Mouse (Mus musculus): ENCODE measurements around the gene Cpd. TPM values are rescaled to one million over a fixed set of nuclear protein-coding genes. Genes with fewer than 3 reads are reported as not detected.

Cpd gene
- polyA plus RNA-seq (2012) = 4.1 and 4.6 TPM in 2 replicates

DNA sequence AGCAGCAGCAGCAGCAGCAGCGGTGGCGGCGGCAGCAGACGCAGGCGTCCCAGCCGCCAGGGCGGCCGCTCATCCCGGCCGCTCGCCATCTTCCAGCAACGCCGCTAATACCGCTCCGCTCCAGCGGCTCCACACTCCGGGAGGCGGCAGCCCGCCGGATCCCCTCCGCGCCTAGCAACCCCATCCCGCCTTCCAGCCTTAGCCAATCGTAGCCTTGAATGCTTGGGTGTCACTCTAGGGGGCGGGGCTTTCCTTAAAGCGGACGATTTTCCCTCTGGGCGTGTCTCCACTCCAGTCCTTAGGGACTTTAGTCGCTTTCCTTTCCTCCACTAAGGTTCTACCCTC, at the start of gene Cpd:
Cpd (minus strand) TSS at position 141 of the 345 bp plus-strand sequence.

DNA sequence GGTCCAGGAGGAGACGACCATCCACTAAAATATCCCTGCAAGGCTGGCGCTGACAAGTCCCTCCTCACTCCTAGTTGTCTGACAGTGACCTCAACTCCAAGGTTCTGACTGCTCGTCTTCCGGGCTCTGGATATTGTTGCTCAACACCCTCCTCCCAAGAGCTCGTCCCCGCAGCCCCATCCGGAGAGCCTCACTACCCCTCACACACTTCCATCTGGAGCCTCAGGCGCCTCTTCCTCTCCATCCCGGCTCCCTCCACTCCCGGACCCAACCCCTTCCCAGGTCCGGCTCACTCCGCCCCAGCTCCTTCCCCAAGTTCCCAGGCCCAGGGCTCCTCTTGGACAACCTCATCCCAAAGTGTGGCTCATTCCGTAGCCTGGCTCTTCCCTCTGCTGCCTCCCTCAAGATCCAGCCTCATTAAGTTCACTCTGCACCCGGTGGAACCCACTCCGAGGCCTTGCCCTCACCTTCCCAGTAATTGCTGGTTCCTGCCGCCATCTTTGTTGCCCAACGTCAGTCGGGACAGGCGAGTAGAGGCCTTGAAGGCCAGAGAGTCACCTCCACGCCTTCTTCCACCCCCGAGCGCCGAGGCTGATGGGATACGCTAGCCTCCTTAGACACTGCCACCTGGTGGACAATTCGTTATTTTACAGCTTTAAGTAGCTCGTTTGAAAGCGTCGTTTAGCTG, 83.6 kb downstream of the Cpd start, which contains the start of gene Gosr1:
Gosr1 (minus strand) TSS at position 527 of the 688 bp plus-strand sequence.

Other genes with a start within 250 kb of the Cpd start
- 24.9 and 28.7 TPM in 2 replicates for gene Abr, start 224.7 kb downstream of the Cpd start, polyA plus RNA-seq (2012)
- gene Bhlha9, start 174.5 kb downstream of the Cpd start, polyA plus RNA-seq (2012) = not detected in 2 replicates
- not detected in 2 replicates for gene Trarg1, start 167.2 kb downstream of the Cpd start, polyA plus RNA-seq (2012)
- gene Gosr1, start 83.4 kb downstream of the Cpd start, polyA plus RNA-seq (2012) = 1.3 and 1.7 TPM in 2 replicates
- gene Tmigd1, start 55.1 kb upstream of the Cpd start, polyA plus RNA-seq (2012) = not detected in 2 replicates
- 16.5 and 17.7 TPM in 2 replicates for gene Blmh, start 77.8 kb upstream of the Cpd start, polyA plus RNA-seq (2012)
- gene Slc6a4, start 151.6 kb upstream of the Cpd start, polyA plus RNA-seq (2012) = 0.06 and 0.08 TPM in 2 replicates
- gene Nsrp1, start 231.4 kb upstream of the Cpd start, polyA plus RNA-seq (2012) = 4.7 and 6.3 TPM in 2 replicates